Mouse (Mus musculus) bone marrow, adult 2 months (tissue): Measurements from ENCODE around the gene Slc12a4. TPM values are rescaled to one million over a fixed set of nuclear protein-coding genes. Genes with fewer than 3 reads are reported as not detected.

ENCODE experiments used
- H3K27ac ChIP-seq: fragments of 200-500 bp; 2 replicates; pipeline ENCODE4 v1.5.1; 2012; ENCODE audit warnings: low read depth, mild to moderate bottlenecking, control low read depth, inconsistent platforms, low read length; ENCODE audit not compliant: control insufficient read depth, poor library complexity, insufficient read depth
- H3K4me1 ChIP-seq: fragments of 200-500 bp; 2 replicates; pipeline ENCODE4 v1.6.1; 2011; ENCODE audit warnings: low read length; ENCODE audit not compliant: control insufficient read depth, insufficient read depth
- H3K4me3 ChIP-seq: fragments of 200-500 bp; replicated peaks from 2 replicates; pipeline ENCODE3; 2011; ENCODE audit warnings: mild to moderate bottlenecking, low read depth, low read length, control low read depth; ENCODE audit not compliant: control insufficient read depth
- CTCF ChIP-seq: fragments of 200-500 bp; IDR thresholded peaks from 2 replicates; pipeline ENCODE4 v1.5.1; 2011; ENCODE audit warnings: low read length, control low read depth; ENCODE audit not compliant: control insufficient read depth, insufficient read depth
- POLR2A ChIP-seq: fragments of 200-500 bp; IDR thresholded peaks from 2 replicates; pipeline ENCODE4 v1.6.1; 2011; ENCODE audit warnings: low read depth, mild to moderate bottlenecking, control low read depth, low read length, borderline replicate concordance; ENCODE audit not compliant: control insufficient read depth
- WGBS: fragments of 180-500 bp; shearing (Covaris S2); methylation state at CpG from one replicate; pipeline ENCODE4 v1.1.7; 2018; 5-methylcytosine and 5-hydroxymethylcytosine counted together
- polyA plus RNA-seq: library from polyadenylated mRNA; stranded (reverse); fragments of >200 nt; gene quantifications from 2 replicates; pipeline ENCODE4 v1.2.4, GENCODE M21; 2011; ENCODE audit warnings: low replicate concordance; ENCODE audit not compliant: missing spikeins, insufficient read depth, insufficient read length

Slc12a4 gene
- polyA plus RNA-seq, 1 experiment, result 21.3 TPM

DNA sequence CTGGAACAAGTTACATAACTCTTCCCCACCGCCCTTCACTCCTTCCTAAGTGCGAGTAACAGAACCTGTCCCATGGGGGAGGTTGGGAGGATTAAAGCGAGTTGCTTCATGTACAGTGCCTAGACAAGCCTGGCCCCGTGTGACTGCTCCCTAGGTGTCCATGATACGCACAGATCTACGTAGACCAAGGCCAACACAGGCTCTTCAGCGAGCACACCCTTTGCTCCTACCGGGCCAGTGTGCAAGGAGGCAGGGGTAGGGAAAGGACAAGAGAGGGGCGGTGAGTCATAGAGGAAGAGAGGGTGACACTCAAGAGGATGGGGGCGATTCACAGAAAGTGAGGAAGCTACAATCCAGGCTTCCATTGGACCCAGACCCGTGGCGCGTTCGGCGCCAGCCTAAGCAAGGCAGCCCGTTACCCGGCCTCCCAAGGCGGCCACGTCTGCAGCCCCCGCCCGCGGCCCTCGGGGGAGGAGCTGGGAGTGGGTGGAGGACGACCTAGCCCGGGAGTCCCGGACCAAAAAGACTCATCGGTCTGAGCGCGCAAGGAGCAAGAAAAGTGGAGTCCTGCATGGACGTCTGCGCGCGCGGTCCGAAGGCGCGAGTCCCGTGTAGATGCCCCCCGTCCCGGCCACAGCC lies 512 bp downstream of the Slc12a4 start:
- 3% methylated on average over 40 of the region's 40 CpGs for WGBS
- peak overlapping the region; percentile 78 for H3K4me3 ChIP-seq
- H3K27ac ChIP-seq, result peak overlapping the region; percentile 61; the same call in 1 of the 2 replicates
- TF ChIP-seq CTCF (no peak), POLR2A (no peak)
- H3K4me1 ChIP-seq, result peaks cover 2% of the 10 kb centered on the region; the same call in 1 of the 2 replicates

DNA sequence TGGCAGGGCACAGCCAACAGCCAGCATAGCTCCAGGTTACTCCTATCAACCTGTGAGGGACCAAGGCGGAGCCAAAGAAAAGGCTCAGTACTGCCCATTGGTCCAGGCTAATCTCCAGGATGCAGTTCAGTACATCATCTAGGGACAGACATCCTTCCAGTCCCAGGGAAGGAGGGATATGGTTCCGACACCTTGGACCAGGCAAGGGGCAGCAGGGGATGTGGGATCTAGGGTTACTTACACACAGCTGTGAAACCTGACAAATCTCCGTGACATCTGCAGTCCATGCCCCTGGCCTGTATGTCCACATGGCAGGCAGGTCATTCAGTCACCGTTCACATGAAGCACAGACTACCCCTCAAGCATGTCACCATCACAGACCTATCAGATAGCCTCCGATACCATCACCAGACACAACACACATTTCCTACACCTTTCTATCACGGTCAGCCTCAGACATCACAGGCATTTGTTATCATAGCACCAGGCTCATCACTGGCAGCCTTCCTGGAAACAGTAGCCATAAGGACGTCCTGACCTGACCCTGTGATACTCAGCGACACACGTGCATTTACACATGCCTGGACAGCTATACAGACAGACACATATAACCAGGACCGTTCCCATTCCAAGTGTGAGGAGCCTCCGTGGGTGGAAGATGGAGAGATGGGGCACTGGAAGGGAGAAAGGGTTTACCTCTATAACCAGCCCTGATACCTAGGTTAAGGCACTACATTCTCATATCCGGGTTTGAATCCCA lies 1.2 kb downstream of the Slc12a4 start:
- TF ChIP-seq POLR2A, result no peak
- 72% methylated on average over 12 of the region's 12 CpGs for WGBS
- H3K4me1 ChIP-seq, result peaks cover 2% of the 10 kb centered on the region; the same call in 1 of the 2 replicates
- H3K4me3 ChIP-seq, result peak overlapping the region; percentile 78
- no peak overlapping the region for H3K27ac ChIP-seq

DNA sequence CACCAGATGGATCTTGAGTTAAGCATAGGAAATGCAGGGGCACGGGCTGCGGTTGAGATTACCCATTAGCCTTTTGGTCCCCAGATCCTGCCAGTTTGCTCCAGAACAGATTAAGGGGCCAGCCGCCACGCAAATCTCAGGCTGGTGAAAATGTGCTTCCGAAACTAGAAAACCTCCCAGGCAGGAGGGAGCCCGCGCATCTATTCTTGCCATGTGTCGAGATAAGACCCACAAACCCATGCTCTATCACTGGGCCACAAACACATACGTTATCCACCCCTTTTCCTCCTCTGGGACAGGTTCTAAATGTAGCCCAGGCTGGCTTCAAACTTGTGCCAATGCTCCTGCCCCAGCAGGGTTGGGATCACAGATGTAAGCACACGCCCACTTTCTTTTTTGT lies 4.4 kb downstream of the Slc12a4 start:
- Histone ChIP-seq H3K27ac (no peak overlapping the region), H3K4me3 (no peak overlapping the region), H3K4me1 (peaks cover 2% of the 10 kb centered on the region; the same call in 1 of the 2 replicates)
- WGBS, result 55% methylated on average over 10 of the region's 10 CpGs
- no peak for TF ChIP-seq CTCF
- no peak for TF ChIP-seq POLR2A

DNA sequence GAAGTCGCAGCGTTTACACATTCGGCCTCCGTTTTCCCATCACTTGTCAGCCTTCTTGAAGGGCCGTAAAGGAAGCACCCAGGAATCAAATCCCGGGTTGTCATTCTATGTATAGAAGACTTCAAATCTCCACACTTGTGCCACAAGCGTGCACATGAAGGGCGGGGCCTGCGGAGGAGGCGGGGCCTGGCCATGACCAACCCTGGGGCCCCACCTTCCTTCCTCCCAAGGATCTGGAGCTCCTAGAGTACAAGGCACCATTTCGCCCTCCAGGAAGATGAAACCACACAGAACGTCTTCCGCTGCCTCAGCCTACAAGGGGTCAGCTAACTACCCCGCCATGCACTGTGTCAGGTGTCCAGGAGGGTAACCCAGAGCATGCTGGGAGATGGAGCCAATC lies 4.8 kb downstream of the Slc12a4 start:
- H3K4me1 ChIP-seq, result peaks cover 2% of the 10 kb centered on the region; the same call in 1 of the 2 replicates

DNA sequence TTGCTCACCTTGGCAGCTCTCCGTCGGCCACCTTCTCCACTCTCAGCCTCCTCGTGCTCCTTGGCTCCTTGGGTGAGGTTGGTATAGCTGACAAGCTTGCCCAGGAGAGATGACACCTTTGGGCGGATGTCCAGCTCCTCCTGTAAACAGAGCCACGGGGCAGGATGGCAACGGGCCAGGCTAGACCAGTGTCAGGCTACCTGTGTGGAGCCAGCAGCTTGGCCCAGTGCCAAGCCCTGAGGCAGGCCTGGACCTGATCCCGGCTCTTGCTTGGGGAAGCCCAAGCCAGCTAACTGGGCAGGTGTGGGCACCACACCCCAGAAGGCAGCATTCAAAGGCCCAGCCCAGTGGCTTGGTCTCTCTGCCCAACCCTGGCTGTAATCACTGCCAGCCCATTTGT lies 6.5 kb downstream of the Slc12a4 start:
- Histone ChIP-seq H3K27ac (no peak overlapping the region), H3K4me3 (no peak overlapping the region), H3K4me1 (no peaks in the 10 kb centered on the region)
- TF ChIP-seq POLR2A, result no peak
- TF ChIP-seq CTCF, result no peak
- WGBS, result 88% methylated on average over 7 of the region's 7 CpGs

More for the DNA sequence above, 4.8 kb downstream of the Slc12a4 start:
- no peak for TF ChIP-seq CTCF
- no peak for TF ChIP-seq POLR2A
- Histone ChIP-seq H3K4me3 (no peak overlapping the region), H3K27ac (no peak overlapping the region)
- WGBS, result 71% methylated on average over 14 of the region's 14 CpGs

DNA sequence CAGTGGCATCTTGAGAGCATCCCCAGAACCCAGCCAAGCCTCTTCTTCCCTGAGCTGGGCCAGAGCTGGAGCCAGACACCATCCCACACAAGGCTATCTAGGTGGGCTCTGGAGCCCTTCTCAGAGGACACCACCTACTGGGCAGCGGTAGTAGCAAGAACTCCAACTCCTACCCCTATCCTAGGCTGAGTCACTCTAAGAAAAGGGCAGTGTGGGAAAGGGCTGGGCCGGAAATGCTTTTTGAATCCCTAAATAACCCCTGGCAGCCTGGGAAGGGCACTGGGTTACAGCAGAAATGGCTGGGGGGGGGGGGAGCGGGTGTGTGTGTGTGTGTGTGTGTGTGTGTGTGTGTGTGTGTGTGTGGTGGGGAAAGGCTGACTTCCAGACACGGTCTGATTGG lies 8.1 kb downstream of the Slc12a4 start:
- 64% methylated on average over 3 of the region's 4 CpGs for WGBS
- no peak for TF ChIP-seq POLR2A
- Histone ChIP-seq H3K27ac (no peak overlapping the region), H3K4me3 (no peak overlapping the region), H3K4me1 (no peaks in the 10 kb centered on the region)

DNA sequence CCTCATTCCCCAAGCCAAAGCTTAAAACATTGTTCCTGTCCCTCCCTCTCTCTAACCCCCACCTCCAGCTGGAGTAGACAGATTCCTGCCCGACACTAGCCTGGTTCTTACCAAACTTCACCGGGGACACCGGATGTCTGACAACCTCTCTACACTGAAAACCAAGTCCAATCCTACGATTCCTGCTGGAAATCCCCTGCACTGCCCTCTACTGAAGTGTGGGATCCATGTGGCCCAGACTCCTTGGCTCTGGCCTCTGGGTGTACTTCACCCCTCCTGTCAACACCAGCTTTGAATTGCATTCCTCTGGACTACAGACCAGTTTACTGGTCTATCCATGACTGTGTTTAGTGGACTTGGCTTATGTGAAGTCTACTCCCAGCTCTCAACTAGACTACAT lies 9.3 kb downstream of the Slc12a4 start:
- no peak for TF ChIP-seq POLR2A
- no peak overlapping the region for H3K4me3 ChIP-seq
- no peak overlapping the region for H3K27ac ChIP-seq
- 91% methylated on average over 4 of the region's 4 CpGs for WGBS
- H3K4me1 ChIP-seq, result no peaks in the 10 kb centered on the region

DNA sequence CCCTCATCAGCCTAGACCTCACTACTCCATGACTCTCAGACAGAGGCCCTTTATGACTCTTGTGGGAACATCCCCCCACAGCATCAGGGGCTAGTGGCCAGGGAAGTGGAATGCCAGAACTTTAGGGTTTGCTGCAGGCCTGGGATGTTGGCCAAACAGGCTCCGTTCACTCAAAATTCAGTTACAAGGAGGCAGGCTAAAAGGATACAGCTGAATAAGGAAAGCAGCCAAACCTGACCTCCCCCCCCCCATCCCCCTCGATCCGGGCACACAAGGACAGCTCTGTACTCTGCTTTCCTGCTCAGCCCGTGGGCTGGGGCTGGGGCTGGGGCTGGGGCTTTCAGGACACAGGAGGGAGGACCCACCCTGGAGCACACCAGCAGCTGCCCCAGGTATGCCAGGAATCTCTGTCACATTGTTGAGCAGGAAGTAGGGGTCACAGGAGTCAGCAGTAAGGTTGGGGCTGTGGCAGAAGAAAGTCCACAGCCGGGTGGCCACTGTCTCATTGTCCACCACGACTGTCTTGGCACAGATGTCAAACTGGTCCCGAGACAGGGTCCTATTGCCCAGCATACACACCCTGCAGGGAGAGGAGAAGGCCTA lies 14.7 kb downstream of the Slc12a4 start:
- H3K4me3 ChIP-seq, result no peak overlapping the region
- 71% methylated on average over 7 of the region's 7 CpGs for WGBS
- H3K4me1 ChIP-seq, result no peaks in the 10 kb centered on the region
- H3K27ac ChIP-seq, result no peak overlapping the region
- TF ChIP-seq POLR2A (no peak), CTCF (no peak)
